Mouse (Mus musculus): ENCODE measurements at regions not wholly inside any gene's neighbourhood (a gene's known extent, or its start where the extent isn't known, plus 50 kb on each side); places are given as distances from the start of the nearest gene placed in this dataset.
"Not testable (repeated sequence)": the region's sequence is repeated elsewhere in the genome, so short reads cannot be mapped to it uniquely, and the experiment has no call there.

DNA sequence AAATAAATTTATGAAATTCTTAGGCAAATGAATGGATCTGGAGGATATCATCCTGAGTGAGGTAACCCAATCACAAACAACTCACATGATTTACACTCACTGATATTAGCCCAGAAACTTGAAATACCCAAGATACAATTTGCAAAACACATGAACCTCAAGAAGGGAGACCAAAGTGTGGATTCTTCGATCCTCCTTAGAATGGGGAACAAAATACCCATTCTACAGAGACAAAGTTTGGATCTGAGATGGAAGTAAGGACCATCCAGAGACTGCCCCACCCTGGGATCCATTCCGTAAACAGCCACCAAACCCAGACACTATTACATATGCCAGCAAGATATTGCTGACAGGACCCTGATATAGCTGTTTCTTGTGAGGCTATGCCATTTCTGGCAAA lies 971.2 kb downstream of the Agbl1 start:
- DNase-seq: not testable (repeated sequence)

DNA sequence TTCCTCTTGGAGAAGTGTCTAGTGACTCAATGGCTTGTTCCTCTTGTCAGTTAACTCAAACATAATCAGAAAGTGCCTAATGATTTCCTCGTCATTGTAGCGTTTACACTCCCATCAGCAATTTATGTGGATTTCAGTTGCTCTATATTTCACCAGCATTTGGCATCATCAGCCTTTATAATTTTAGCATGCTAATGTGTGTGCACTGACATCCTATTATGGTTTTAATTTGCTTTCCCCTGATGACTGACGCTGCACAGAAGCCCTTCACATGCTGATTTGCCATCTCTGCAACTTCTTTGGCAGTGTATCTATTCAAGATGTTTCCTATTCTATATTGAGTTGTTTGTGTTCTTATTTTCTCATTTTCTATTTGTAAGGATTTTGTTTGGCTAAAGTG lies 975.9 kb downstream of the Agbl1 start:
- DNase-seq: no peak

DNA sequence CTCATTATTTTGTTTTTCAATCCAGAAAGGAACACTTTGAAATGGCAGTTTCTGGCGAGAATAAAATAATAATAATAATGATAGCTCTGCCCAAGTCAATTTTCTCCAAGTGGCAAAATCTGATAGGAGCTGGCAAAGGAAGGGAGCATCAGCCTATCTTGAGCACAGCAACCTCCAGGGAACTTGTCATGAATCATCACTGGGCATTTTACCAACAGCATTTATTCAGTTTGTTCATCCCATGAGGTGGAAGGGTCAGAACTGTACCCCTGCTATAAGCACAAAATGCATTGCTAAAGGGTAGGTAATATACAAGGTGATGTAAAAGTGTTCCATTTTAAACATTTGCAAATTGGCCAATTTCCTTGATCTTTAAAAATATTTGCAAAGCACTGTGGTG lies 1019.7 kb downstream of the Agbl1 start:
- no peak for DNase-seq

DNA sequence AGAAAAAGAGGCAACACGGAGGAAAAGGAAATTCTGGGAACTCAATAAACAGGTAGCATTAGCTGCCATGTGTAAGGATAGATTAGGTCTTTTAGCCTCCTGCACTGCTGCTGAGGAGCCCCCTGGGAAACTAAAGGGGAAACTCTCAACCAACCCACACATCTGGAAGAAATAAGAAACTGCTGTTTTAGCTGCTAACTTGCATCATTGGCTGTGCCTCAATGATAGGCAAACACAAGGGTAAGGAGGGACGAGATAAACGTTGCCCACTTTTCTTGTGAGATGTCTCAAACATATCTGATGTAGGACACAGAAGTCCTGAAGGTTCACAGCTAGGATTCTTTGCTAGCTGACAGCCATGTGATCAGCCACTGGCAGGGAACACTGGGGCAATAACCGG lies 1058.0 kb downstream of the Agbl1 start:
- DNase-seq: no peak

DNA sequence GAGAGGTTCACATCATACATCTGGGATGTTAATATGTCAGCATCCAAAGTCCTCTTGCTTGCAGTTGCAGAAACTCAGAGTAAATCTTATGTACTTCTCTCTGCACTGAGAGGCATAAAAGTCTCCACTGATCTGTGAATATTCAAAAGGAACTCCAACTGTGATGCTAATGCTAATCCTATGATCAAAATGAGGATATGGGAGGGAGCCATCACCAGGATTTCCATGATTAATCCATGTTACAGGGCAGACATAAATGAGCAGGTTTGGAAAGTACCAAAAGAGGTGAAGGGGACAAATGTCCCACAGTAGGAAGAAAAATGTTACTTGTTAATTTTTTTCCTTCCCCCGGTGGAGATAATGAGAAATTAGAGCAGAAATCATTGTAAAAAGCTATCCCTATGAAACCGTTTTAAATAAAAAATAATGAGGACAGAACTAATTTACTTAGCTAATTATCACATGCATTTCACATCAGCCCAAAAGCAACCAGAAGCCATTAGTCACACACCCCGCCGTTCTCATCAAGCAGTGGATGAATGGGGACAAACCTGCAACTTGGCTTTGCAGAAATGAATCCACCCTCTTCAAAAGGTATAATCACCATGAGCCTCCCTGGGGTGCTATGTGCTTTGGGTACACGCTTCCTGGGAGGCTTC lies 1065.4 kb downstream of the Agbl1 start:
- no peak for DNase-seq

DNA sequence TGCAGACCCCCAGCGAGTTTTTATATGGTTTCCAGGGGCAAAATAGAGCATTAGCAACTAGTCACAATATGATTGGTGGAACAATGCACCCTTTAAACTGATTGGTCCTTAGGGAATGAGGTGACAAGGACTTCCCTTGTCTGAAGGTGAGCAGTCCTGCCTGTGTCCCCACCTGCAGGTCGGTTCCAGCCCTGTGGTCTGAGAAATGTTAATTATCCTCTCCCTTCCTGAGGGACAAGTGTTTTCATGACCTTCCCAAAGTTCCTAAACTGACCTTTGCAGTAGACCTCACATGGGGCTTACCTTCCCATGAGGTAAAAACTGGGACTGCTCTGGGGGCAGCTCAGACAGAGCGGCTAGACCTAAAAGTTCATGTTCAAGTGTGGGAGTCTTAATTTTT lies 1073.5 kb downstream of the Agbl1 start:
- DNase-seq: peak in 1 of 2 experiments; percentile 11

DNA sequence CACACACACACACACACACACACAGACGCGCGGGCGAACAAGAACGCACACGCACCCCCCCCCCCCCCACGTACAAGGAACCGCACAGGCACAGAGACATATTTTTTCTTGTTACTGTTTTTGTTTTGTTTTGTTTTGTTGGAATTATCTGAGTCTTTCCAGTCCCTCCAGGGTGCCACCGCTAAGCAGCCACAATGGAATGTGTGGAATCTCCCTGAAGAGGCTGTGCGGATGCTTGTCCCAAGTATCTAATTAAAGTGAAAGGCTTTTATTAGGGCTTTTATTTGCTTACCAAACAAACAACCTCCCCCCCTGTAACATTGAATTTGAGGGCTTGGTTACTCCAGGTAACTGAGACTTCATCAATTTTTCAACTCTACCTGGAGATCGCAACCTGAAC lies 1074.2 kb downstream of the Agbl1 start:
- no peak for DNase-seq

DNA sequence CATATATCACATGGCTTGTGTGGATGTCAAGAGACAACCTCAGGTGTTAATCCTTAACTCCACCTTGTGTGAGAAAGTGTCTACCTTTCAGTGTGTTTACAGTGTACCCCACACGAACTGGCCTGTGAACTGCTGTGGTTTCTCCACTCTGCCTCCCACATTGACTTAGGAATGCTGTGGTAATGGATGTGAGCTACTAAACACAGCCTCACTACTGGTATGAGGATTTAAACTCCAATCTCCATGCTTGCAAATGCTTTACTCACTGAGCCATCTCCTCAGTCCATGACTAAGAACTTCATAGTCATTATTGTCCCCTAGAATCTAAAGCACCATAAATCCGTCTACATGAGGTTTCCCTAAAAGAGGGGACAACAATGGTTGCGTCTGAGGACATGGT lies 1075.8 kb downstream of the Agbl1 start:
- DNase-seq: no peak

DNA sequence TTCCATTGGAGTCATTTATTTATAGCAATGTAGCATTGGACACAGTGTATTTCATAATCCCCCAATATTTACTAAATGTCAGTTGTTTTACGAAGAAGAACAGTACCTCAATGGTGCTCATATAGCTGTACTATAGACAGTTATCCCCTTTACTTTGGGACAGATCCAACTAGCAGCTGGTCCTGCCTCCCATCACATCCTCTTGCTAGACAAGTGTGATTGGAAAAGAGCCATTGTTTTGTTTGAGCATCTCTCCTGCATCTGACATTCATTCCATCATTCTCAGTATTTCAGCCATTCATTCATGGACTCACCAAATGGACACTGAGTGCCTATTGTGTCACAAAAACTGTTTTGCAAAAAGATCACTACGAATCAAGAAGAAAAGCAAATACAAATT lies 1082.0 kb downstream of the Agbl1 start:
- DNase-seq: no peak

DNA sequence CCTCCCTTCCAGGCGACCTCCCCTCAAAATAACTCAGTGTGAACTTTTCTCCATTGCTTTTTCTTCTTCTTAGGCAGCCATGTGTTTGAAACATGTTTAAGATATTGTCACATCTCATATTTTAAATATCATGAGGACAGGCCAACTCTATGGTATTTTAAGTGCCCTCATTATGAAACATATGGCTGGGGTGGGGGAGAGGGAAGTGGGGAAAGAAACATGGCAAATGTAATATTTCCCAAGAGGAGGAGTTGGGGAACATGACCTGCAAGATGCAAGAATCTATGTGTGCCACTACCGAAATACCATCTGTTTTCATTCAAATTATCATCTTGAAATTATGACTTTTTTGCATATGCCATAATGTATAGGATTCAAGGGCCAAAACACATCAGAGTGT lies 1095.5 kb downstream of the Agbl1 start:
- DNase-seq: no peak

DNA sequence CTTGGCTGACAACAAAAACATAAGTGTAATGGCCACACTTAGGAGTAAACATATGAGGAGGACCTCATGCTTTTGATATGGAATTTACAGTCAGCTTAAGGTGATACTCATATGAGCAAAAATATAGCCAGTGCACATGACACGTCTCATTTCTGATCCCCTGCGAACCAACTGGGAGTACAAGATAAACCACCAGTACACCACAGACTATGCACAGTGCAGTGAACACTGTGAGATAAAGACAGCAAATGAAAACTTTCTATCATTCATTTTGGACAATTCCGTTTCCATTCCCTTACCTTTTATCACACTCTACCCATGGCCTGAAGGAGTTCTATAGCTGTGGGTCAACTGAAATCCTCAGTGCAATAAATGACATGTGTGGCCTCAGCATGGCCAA lies 1097.1 kb downstream of the Agbl1 start:
- DNase-seq: no peak

DNA sequence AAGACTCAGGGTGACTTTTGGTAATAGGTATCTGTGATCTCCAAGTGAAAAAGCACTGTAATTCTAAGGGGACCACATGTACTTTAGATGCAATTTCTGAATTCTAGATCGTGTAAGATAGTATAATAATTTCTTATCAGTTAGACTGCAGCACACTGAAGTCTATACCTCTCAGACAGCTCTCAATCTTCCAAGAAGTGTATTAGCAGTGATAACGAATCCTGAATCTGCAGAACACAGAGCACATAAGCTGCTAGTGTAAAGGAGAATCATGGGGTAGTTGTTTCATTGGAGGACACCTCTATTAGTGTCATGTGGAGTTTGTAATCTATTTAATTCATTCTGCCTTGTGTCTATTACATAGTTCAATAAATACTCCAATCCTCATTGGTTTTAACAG lies 1097.8 kb downstream of the Agbl1 start:
- DNase-seq: no peak

DNA sequence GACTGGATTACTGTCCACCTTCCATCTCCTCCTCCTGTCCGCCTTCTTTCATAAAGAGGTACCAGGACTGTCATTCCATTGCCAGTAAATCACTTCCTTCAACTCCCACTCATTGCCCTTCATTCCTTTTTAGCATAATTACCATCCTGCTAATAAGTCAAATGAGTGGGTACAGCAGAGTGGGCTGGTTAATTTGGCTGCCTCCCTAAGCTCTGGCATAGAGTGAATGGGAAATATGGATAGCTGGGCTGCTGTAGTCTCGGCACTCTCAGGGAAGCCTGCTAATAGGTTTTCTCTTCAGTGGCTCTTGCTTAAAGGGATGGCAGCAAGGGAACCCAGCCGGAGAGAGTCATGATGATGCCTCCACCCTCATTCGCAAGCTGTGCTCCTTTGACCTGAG lies 1108.9 kb downstream of the Agbl1 start:
- no peak for DNase-seq
